Mouse (Mus musculus) ES-Bruce4 (cell line): ENCODE data around the gene Rdh1. TPM values are rescaled to one million over a fixed set of nuclear protein-coding genes. Genes with fewer than 3 reads are reported as not detected.

Source experiments
- H3K27ac ChIP-seq: 2 replicates; pipeline ENCODE4 v1.5.1; 2012; ENCODE audit warnings: low read length, inconsistent platforms; ENCODE audit not compliant: insufficient read depth
- H3K27me3 ChIP-seq: 2 replicates; pipeline ENCODE4 v1.6.1; 2012; ENCODE audit warnings: mild to moderate bottlenecking, low read length, inconsistent platforms; ENCODE audit not compliant: control insufficient read depth, poor library complexity, insufficient read depth, severe bottlenecking
- H3K36me3 ChIP-seq: 2 replicates; pipeline ENCODE4 v1.6.1; 2012; ENCODE audit warnings: inconsistent platforms, mild to moderate bottlenecking, low read length, moderate library complexity; ENCODE audit not compliant: control insufficient read depth, poor library complexity, insufficient read depth, severe bottlenecking
- H3K4me1 ChIP-seq: one replicate; pipeline ENCODE4 v1.8.1; 2011; ENCODE audit warnings: low read length; ENCODE audit not compliant: control insufficient read depth, insufficient read depth
- H3K4me3 ChIP-seq: 2 replicates; pipeline ENCODE4 v1.5.1; 2011; ENCODE audit warnings: low read depth, mild to moderate bottlenecking, low read length
- H3K9ac ChIP-seq: 2 replicates; pipeline ENCODE4 v1.6.1; 2012; ENCODE audit warnings: low read depth, mild to moderate bottlenecking, inconsistent platforms; ENCODE audit not compliant: poor library complexity, severe bottlenecking
- H3K9me3 ChIP-seq: replicated peaks from 2 replicates; pipeline ENCODE4 v1.6.1; 2012; ENCODE audit warnings: mild to moderate bottlenecking, low read length, inconsistent platforms; ENCODE audit not compliant: control insufficient read depth, poor library complexity, insufficient read depth, severe bottlenecking
- CTCF ChIP-seq: IDR thresholded peaks from one replicate; pipeline ENCODE4 v1.8.1; 2011; ENCODE audit warnings: low read depth, low read length
- EP300 ChIP-seq: IDR thresholded peaks from 2 replicates; pipeline ENCODE4 v1.6.1; 2011; ENCODE audit warnings: low read depth, low read length; ENCODE audit not compliant: insufficient read depth
- POLR2A ChIP-seq: IDR thresholded peaks from one replicate; pipeline ENCODE4 v1.8.1; 2011; ENCODE audit warnings: low read length; ENCODE audit not compliant: insufficient read depth
- polyA plus RNA-seq: library from polyadenylated mRNA; stranded (reverse); fragments of >200 nt; gene quantifications from 2 replicates; pipeline ENCODE4 v1.2.4, GENCODE M21; 2011; ENCODE audit warnings: low read depth; ENCODE audit not compliant: missing spikeins, insufficient read depth, insufficient read length

Gene Rdh1
- polyA plus RNA-seq, 1 experiment: 0.40 TPM

DNA sequence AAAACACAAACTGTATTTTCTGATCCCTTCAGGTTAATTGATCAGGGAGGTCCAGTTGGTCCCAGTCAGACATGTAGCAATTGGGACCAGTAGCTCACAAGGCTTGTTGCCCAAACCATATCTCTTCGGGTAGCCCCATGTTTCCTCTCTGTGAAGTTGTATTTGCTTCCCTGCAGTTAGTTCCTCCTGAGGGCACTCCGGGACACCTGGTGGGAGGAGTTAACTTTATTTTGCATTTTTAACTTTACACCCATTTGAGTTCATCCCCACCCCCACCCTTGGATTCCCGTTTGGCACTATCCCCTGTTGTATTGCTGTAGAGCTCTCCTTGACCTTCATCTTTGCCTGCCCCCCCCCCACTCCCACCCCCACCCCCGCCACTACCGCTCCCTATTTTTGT is 13.6 kb upstream of the Rdh1 start:
- peaks cover 22% of the 10 kb centered on the region for H3K36me3 ChIP-seq
- H3K9ac ChIP-seq: no peak overlapping the region
- H3K27me3 ChIP-seq: no peaks in the 10 kb centered on the region
- H3K9me3 ChIP-seq: no peaks in the 10 kb centered on the region
- H3K4me1 ChIP-seq: peaks cover 4% of the 10 kb centered on the region
- H3K4me3 ChIP-seq: no peak overlapping the region
- TF ChIP-seq POLR2A (no peak), EP300 (no peak), CTCF (no peak)
- peak overlapping the region; percentile 47 for H3K27ac ChIP-seq

DNA sequence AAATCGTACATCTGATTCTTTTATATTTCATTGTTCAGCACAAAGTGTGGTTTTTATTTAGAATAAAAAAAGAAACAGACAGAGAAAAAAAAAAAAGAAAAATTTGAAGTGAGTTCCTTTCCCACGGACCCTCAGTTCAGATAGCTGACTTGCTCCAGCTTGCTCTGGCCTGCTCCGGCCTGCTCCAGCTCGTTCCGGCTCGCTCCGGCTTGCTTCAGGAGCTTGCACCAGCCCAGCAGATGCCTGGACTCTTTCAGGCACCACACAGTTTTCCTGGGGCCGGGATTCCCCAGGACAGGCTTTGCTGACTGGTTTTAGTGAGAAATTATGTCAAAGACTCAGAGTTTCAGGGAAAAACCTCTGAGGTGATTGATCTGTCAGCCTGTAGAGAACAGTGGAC is 12.3 kb upstream of the Rdh1 start:
- H3K9ac ChIP-seq: no peak overlapping the region
- H3K27ac ChIP-seq: no peak overlapping the region
- peaks cover 17% of the 10 kb centered on the region for H3K36me3 ChIP-seq
- H3K4me3 ChIP-seq: no peak overlapping the region
- peaks cover 4% of the 10 kb centered on the region for H3K4me1 ChIP-seq
- TF ChIP-seq CTCF (no peak), POLR2A (no peak), EP300 (peak; percentile 90)
- no peaks in the 10 kb centered on the region for H3K27me3 ChIP-seq
- no peaks in the 10 kb centered on the region for H3K9me3 ChIP-seq

DNA sequence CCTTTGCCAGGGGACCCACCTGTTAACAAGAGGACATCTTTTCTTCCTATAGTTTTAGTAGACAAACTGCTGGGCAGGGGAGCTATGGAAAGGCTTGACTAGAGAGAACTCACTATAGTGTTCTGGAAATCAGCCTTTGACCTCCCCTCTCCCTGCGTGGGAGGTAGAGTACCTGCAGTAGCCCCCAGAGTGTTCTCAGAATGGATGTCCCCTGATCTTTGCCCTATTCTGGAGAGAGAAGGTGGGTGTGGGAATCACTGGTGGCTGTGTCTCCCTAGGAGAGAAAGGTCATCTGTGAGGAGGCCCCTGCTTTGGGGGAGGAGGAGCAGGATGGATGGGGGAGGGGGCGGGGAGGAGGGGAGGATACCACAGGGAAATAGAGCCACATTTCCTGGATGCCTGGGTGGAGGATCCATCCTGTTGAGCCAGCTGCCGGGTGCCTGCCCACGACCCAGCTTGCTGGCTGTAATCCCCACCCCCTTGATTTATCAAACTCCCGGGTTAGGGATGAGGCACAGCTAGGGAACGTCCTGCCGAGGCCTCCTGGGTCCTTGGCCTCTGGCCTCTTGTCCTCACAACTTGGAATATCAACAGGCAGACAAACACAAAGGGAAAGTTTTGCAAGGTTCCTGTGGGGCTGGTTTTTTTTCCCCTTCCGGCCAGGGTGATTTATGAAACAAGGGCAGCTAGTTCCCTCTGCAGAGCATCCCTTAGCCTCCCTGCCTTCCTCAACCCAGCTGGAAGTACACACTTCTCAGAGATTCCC is 10.5 kb upstream of the Rdh1 start:
- Histone ChIP-seq H3K27ac (0 out of 2 replicates have a peak overlapping the region, but pooled peaks have one; percentile 16), H3K36me3 (peaks cover 2% of the 10 kb centered on the region)
- TF ChIP-seq POLR2A (no peak), EP300 (0 out of 2 replicates have a peak, but pooled peaks have one; percentile 49)

DNA sequence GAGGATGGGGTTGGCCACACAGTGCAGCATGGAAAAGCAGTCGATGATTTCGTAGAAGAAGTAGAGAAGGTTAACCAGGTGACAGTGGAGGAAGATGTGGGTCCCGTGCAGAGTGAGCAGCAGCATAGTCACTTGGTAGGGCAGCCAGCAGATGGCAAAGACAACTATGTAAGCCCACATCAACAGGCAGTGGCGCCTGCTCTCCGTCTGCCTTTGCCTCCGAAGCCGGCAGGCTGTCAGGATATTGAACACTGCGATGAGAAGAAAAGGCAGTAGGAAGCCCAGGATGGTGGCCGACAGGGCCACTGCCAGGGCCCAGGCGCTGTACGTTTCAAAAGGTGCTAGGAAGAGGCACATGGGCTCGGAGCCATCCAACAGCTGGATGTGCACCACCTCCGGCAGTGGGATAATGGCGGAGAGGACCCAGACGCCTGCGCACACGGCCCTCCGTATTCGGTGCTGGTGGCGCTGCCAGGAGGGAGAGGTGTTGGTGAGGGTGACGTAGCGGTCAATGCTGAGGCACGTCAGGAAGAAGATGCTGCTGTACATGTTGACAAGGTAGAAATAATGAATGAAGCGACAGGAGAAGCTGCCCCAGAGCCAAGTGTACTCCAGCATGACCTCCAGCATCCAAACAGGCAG is 9.3 kb upstream of the Rdh1 start:
- no peak overlapping the region for H3K9ac ChIP-seq
- peaks cover 3% of the 10 kb centered on the region for H3K4me1 ChIP-seq
- H3K9me3 ChIP-seq: no peaks in the 10 kb centered on the region
- no peaks in the 10 kb centered on the region for H3K27me3 ChIP-seq
- peak overlapping the region; percentile 23 for H3K4me3 ChIP-seq
- no peaks in the 10 kb centered on the region; the same call in 1 of the 2 replicates for H3K36me3 ChIP-seq
- TF ChIP-seq EP300 (no peak), CTCF (no peak)
- no peak overlapping the region for H3K27ac ChIP-seq

More for the DNA sequence above, 10.5 kb upstream of the Rdh1 start:
- Histone ChIP-seq H3K9me3 (no peaks in the 10 kb centered on the region), H3K4me1 (peaks cover 3% of the 10 kb centered on the region), H3K9ac (peak overlapping the region; percentile 23; the same call in 1 of the 2 replicates), H3K27me3 (no peaks in the 10 kb centered on the region), H3K4me3 (no peak overlapping the region)

DNA sequence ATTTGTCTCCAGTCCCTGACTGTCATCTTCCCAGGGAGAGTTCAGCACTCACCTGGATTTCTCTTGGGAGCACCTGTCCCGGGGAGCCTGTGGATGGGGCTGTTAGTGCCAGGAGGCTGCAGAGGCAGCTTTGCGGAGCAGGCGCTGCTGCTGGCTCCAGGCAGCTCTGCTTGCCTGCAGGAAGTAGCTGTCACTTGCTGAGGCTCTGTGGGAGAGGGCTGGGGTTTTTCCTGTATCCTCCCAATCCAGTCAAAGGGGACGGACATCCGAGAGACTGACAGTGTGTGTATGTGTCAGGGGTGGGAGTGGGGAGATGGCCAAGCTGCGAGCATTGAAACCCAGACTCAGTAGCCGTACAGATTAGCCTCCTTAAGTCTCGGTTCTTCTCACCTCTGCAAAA is 8.0 kb upstream of the Rdh1 start, which contains the start of gene Gpr182:
Gene Gpr182, minus strand, starts transcription at position 185 of the 400 bp plus-strand sequence.
- Histone ChIP-seq H3K36me3 (no peaks in the 10 kb centered on the region), H3K4me3 (peak within 1 kb of the TSS; percentile 23), H3K27ac (no peak within 1 kb of the TSS), H3K9me3 (no peaks in the 10 kb centered on the region), H3K9ac (no peak within 1 kb of the TSS), H3K27me3 (0 out of 2 replicates have a peak, but pooled peaks cover 2% of the 10 kb centered on the region), H3K4me1 (peaks cover 8% of the 10 kb centered on the region)
- TF ChIP-seq EP300: no peak
- TF ChIP-seq POLR2A: no peak
- TF ChIP-seq CTCF: no peak

DNA sequence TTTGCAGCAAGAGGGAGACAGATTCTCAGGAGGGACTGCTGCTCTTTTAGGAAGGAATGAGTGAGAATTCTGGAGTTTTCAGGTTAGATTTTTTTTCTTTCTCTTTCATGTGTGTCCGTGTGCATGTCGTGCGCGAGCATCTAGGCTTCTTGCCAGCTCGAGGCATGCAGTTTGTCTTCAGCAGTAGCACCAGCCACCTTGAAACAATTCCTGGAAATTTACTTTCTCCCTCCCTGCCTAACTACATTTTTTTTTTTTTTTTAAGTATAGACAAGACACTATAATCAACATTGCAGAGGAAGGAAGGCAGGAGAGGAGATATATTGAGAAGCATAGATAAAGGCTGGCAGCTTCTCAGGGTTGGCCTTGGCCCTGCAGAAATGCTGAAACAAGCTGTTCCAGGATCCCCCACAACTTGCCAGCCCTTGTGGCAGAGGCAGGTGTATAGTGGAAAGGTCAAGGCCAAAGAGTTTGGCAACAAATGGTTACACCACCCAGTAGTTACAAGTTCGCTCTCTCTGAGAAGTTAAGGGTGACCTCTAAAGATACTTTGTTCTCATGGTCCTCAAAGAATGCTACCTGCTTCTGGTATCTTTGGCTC is 4.9 kb upstream of the Rdh1 start:
- 0 out of 2 replicates have a peak, but pooled peaks cover 2% of the 10 kb centered on the region for H3K27me3 ChIP-seq
- peaks cover 5% of the 10 kb centered on the region for H3K4me1 ChIP-seq
- H3K4me3 ChIP-seq: no peak overlapping the region
- H3K9ac ChIP-seq: no peak overlapping the region
- H3K27ac ChIP-seq: no peak overlapping the region
- no peaks in the 10 kb centered on the region for H3K9me3 ChIP-seq
- TF ChIP-seq CTCF (no peak), EP300 (no peak), POLR2A (no peak)
- no peaks in the 10 kb centered on the region for H3K36me3 ChIP-seq
